Mouse (Mus musculus) 3T3-L1 (cell line): ENCODE measurements around the gene Cyb561.

Experiments used
- DNase-seq: peaks from one replicate; pipeline ENCODE4 v3.0.0-alpha.2; 2015; ENCODE audit warnings: low read depth, low spot score

The Cyb561 gene

DNA sequence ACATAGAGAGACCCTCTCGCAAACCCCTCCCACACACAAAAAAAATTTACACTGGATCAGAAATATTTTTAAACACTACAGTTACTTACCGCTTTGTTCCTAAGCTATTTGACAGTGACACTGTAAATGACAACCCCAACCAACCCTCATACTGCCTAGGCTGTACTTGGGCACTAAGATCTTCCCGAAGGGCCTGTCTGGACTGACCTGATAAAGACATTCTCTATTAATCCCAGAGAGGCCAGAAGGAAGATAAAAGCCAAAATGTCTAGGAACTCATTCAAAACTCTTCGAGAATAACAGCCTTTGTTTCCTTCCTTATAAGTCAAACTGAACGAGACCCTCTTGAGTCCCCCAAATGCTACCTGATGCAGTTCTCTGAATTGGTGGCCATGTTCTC is 31.9 kb downstream of the Cyb561 start:
- no peak for DNase-seq

DNA sequence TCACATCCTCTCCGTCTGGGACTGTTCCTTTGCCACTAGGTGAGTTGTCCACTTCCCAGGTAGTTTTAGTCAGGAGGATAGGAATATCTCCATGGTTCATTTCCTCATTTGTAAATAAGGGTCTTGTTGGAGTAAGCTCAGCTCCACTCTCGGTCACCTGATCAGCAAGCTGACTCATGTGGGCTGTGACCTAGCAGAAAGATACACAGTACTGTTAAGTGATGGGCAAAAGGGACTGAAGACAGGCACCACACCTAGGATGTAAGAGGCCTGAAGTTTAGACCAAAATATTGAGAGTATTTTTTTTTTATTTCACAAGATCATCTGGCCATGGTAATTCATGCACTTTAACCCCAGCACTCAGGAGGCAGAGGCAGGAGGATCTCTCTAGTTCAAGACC is 32.3 kb downstream of the Cyb561 start:
- DNase-seq: no peak

DNA sequence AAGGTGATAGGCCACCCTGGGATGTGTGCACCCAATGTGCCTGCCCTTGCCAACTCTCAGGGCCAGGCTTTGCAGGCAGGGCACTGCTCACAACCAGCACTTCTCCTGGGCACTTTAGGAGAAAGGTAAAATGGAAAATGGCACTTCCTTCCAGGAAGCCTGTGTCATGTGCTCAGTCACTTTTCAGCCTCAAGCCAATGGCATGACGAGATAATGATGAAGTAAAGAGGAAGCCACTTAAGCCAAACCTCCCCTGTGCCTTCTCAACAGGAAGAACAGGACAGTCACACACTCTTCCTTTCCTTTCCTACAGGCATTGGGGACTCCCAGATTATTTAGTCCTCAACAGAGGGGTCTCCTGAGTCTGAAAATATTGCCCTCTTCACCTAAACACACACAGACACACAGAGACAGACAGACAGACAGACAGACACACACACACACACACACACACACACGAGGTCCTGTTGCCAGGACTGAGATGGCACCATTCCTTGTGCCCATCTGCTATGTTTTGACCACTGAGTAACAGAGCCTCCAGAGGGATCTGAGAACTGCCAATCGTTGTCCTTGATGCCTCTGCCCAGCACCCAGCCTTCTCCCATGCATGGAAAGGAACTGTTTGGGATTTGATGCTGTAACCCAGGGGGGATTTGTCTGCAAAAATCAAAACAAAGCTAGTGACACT is 32.9 kb downstream of the Cyb561 start:
- DNase-seq: no peak

DNA sequence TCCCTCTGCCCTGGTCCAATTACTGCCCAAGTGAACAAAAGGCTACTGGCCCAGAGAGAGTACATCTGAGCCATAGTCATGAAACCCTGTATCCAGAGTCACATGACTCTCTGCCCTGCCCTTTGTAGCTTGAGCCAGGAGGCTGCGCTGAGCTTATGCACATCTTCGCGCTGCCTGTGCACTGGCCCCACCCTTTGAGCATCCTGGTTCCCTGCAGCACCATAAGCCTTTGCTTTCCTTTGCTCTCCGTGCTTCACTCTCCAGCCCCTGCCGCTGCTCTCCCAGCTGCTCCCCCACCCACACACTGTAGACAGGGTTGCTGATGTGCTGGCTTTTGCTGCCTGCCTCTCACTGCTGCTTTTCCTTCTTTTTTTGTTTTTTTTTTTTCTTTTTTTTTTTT is 39.6 kb downstream of the Cyb561 start:
- DNase-seq: no peak

DNA sequence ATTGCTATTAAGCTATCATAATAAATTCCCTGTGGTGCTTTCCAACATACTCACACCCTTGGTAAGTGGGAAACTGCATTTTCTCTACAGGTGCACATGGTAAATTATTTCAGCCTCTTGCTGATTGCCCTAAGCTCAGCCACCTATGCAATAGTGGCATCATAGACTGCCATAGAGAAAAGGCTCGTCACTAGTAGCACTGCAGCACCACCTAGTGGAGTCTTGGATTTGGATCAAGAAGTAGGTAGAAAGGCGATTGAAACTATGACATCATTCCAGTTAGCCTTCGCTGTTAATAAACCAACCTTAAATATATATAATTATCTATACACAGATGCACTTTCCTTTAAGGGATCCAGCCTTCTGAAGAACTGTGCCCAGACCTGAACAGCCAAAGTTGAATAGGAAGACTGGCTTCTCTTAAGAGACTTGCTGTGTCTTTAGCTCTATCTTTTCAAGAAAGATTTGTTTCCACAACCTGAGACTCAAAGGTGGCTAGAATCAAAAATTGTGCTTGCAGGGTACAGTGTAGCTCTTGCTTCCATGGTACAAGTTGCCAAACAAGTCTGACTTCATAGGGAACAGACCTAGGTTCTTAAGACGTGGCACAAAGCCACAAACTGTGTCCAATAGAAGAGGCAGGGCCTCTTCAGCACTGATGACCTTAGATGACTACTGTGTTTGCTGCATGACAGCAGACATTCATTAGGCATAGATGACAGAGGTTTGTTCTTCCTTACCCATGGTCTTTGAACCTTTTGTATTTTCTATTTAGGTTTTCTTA is 41.4 kb downstream of the Cyb561 start:
- DNase-seq: peak; percentile 93

DNA sequence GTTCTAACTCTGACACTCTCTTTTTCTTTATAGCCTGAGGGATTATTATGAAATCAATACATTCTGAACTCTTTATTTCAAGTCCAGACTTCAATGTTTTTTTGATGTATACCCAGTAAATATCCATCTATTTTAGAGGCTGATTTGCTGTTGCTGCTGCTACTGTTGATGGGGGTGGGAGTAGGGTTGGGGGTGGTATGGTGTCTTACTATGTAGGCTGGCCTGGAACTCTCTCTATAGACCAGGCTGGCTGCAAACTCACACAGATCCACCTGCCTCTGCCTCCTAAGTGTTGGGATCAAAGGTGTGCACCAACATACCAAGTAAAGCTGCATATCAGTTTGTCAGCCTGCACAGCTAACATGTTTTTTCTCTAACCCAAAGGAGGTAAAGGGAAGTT is 42.0 kb downstream of the Cyb561 start:
- DNase-seq: no peak

DNA sequence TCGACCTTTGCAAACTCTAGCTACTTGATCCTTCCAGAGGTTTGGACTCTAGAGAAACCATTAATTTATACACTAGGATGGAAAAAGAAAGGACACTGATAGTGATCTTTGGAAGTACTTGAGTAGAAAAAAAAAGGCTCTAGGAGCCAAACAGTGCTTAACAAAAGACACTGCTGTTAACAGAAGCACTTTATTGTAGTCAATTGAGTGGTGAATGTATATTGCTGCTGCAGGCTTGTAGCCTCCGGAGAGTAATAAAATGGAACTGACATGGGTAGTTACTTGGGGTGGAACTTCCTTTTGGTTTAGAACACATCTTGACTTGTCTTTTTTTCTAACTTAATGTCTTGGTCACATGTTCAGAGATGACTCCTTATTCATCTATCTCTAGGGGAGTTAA is 43.5 kb downstream of the Cyb561 start:
- no peak for DNase-seq

DNA sequence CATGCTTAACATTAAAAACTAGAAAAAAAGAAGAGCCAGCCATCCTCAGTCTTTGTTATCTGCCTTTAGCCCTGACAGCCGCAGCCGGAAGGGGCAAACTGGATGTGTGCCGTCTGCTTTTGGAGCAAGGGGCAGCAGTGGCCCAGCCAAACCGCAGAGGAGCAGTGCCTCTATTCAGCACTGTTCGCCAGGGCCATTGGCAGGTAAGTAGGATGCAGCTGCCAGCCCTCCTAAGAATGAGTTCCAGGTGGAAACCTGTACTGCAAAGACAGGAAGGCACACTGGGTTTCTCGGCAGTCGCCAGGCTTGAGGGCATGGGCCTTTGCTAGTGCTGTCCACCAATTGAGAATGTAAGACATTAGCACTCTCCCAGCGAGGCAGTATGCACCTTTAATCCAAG is 44.2 kb downstream of the Cyb561 start:
- DNase-seq: no peak

DNA sequence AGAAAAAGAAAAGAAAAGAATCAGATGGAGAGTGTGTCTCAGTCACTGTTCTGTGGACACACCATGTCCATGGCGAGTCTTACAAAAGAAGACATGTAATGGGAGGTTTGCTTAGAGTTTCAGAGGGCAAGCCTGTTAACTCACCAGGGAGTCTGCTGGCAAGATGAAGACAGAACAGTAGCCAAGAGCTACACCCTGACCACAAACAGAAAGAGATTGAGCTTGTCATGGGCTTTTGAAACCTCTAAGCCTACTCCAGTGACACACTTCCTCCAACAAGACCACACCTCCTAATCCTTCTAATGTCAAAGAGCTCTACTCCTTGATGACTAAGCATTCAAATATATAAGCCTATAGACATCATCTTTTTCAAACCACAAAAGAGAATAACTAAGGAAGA is 45.8 kb downstream of the Cyb561 start:
- DNase-seq: peak; percentile 72

DNA sequence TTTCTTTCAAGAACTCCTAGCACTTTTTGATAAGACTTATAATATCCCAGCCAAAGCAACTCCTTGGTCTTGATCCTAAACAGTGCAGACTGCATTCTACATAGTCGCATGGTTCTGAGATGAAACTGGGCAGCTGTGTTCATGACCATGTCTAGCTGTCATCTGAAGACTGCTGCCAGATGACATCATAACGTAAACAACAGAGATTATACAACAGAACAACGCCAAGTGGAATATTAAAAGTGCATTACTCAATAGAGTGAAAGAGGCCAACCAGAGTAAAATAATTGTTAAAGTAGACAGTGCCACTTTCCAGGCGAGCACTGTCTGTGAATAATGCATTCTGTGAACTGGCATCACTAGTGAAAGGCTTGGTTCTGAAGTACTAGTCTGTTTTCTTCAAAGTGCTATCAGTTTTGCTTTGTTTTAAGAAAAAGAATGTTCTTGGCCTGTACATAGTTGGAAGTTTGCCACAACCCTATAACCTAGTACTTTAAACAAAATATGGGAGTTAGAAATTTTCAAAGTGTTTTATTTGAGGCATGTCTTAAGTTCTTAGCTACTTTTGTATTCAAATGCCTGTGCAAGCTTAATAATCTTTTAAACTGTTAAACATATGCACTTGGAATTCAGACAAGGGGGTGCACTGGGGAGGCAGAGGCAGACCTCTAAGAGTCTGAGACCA is 47.5 kb downstream of the Cyb561 start:
- peak; percentile 85 for DNase-seq

DNA sequence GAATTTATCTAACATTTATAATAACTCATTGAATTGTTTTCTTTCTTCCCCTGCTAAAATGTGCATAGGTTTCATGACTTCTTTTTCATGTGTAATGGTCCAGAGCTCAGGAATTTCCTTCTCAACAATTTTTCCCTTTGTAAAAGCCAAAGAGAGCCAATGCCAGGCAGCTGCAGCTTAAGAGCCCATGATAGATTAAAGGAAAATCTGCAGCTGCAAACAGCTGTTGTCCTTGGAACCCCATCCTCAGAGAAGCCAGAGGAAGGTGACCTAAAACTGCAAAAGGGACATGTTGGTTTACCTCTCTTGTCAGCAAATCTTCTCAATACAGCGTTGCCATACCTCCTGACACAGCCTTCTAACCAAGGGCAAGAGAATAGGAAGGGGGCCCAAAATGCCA is 50.2 kb downstream of the Cyb561 start:
- no peak for DNase-seq

DNA sequence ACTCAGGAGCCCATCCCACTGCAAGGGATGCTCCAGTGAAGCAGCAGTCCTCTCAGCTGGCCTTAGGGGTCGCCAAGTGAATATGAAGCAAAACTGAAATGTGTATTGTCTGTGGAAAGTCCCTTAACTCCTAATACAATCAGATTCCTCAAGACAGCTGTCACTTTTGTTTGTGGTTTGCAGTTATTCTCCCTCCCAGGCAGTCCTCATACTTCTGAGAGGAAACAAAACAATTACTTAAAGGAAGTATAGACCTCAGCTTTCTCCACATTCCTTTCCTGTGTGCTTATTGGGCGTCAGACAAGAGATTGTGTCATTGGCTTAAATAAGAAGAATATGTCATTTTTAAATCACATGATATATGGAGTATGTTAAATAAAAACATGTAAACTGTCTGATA is 51.6 kb downstream of the Cyb561 start:
- peak; percentile 63 for DNase-seq

DNA sequence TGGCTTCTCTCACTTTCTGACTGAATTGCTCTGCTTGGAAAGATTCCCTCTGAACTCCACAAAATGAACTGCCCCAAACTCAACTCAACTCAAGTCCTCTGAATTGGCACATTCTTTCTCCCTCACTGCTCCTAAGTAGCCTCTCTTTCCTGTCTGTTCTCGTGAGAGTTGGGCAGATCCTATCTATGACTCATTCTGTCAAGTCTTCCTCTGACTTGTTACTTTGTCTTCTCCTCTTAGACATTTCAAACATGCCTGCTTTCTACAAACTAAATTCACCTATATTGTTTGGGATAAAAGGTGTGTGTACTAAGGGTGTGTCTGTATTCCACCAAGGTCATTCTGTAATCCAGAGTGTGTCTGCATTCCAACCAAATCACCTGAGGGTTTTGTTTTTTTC is 54.0 kb downstream of the Cyb561 start:
- peak; percentile 54 for DNase-seq

DNA sequence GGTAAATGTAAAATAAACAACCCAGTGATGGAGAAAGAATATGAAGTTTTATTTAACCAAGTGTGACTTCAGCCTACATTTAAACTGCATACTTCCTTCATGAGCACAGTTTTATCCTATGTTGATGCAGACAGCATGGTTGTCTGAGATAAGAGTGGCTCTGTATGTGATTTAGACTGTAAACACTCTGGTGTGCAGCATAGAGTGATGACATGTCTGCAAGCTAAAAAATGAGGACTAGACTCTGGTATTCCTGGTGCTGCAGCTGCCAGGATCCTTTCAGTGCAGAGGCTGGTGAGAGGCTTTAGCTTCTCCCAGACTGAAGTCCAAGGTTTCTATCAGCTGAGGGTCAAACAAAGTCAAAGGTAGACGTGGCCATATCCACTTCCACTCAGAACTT is 65.9 kb downstream of the Cyb561 start:
- no peak for DNase-seq

DNA sequence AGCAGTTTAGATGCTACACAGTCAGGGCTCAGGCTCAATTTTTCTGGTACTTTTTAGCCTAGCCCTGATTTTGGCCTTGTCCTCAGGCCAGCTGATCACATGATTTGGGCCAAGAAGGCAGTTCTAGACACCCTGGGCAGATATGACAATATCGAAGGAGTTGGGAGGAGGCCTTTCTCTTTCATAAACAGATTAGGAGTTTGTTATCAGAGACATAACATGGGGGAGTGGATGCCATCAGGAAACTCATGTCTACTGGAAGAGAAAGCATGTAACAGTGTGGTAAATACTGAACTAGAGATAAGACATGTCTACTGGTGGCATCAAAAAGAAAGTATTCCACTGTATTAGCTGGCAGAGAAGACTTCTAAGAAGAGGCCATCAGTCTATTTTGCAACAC is 67.6 kb downstream of the Cyb561 start:
- no peak for DNase-seq
